Mouse (Mus musculus) stomach, postnatal 0 days (tissue): ENCODE measurements around the gene Otos.

ENCODE experiments used
- CTCF ChIP-seq: IDR thresholded peaks from 2 replicates; pipeline ENCODE4 v1.5.1; 2016; ENCODE audit warnings: antibody characterized with exemption, low read depth, mild to moderate bottlenecking, moderate library complexity
- EP300 ChIP-seq: optimal IDR thresholded peaks from 2 replicates; pipeline ENCODE3; 2016; ENCODE audit warnings: antibody characterized with exemption

DNA sequence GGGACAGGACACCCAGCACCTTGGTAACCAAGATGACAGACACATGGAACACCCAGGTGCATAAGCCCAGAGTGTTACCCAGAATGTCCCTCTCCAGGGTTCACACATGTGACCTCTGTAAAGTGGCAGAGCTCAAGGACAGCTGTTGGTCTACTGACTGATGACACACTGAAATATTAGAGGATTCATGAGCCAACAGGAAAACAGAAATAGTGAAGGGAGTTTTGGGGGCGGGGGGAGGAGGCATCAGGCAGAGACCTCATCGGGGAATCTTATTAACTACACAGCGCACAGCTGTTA lies 28.0 kb upstream of the Otos start:
- TF ChIP-seq CTCF (no peak), EP300 (no peak)
